Mouse (Mus musculus): Measurements from ENCODE around the gene Vax2. TPM values are rescaled to one million over a fixed set of nuclear protein-coding genes. Genes with fewer than 3 reads are reported as not detected.

Gene Vax2
- total and polyA plus RNA-seq, 2 experiments: not detected

GRCm38 (mm10) chr6:83727178-83727577, 16.1 kb downstream of the Vax2 start:
- Histone ChIP-seq H3K4me3 (ENCODE audit: insufficient read depth, low read depth, low read length) (no peak overlapping the region), H3K27me3 (ENCODE audit: control insufficient read depth, insufficient read depth, low read length) (peaks cover 3% of the 10 kb centered on the region; the same call in 1 of the 2 replicates), H3K79me2 (ENCODE audit: control insufficient read depth, insufficient read depth, low read length) (no peaks in the 10 kb centered on the region), H3K9ac (ENCODE audit: low read depth, low read length) (no peak overlapping the region), H3K36me3 (ENCODE audit: control insufficient read depth, insufficient read depth, low read length) (no peaks in the 10 kb centered on the region), H3K27ac (replicated peaks; ENCODE audit: insufficient read depth, low read depth, low read length) (no peak overlapping the region), H3K4me1 (ENCODE audit: control insufficient read depth, insufficient read depth, low read length) (no peaks in the 10 kb centered on the region)
- 49% methylated on average over 4 of the region's 4 CpGs for WGBS
- peak; percentile 18 for DNase-seq (ENCODE audit: extremely low read depth, low read depth, low spot score)
- TF ChIP-seq CTCF (IDR thresholded peaks at IDR 0.05; ENCODE audit: low read depth, low read length) (no peak), POLR2A (IDR thresholded peaks at IDR 0.05; ENCODE audit: extremely low read depth, insufficient read depth, low read length) (no peak)

GRCm38 (mm10) chr6:83728488-83728887, 17.4 kb downstream of the Vax2 start:
- no peak overlapping the region for H3K9ac ChIP-seq (ENCODE audit: low read depth, low read length)
- H3K27ac ChIP-seq (replicated peaks; ENCODE audit: insufficient read depth, low read depth, low read length): no peak overlapping the region
- peak; percentile 63 for TF ChIP-seq CTCF (IDR thresholded peaks at IDR 0.05; ENCODE audit: low read depth, low read length)
- TF ChIP-seq POLR2A (IDR thresholded peaks at IDR 0.05; ENCODE audit: extremely low read depth, insufficient read depth, low read length): no peak
- 92% methylated on average over 3 of the region's 3 CpGs for WGBS
- H3K79me2 ChIP-seq (ENCODE audit: control insufficient read depth, insufficient read depth, low read length): no peaks in the 10 kb centered on the region
- H3K4me1 ChIP-seq (ENCODE audit: control insufficient read depth, insufficient read depth, low read length): no peaks in the 10 kb centered on the region
- no peaks in the 10 kb centered on the region; the same call in 1 of the 2 replicates for H3K27me3 ChIP-seq (ENCODE audit: control insufficient read depth, insufficient read depth, low read length)
- no peak overlapping the region for H3K4me3 ChIP-seq (ENCODE audit: insufficient read depth, low read depth, low read length)
- H3K36me3 ChIP-seq (ENCODE audit: control insufficient read depth, insufficient read depth, low read length): no peaks in the 10 kb centered on the region
- peak; percentile 20 for DNase-seq (ENCODE audit: extremely low read depth, low read depth, low spot score)

- TF ChIP-seq CTCF (IDR thresholded peaks at IDR 0.05; ENCODE audit: low read depth, low read length) (no peak), POLR2A (IDR thresholded peaks at IDR 0.05; ENCODE audit: extremely low read depth, insufficient read depth, low read length) (no peak)
- Histone ChIP-seq H3K36me3 (ENCODE audit: control insufficient read depth, insufficient read depth, low read length) (no peaks in the 10 kb centered on the region), H3K4me3 (ENCODE audit: insufficient read depth, low read depth, low read length) (no peak overlapping the region), H3K27ac (replicated peaks; ENCODE audit: insufficient read depth, low read depth, low read length) (no peak overlapping the region), H3K4me1 (ENCODE audit: control insufficient read depth, insufficient read depth, low read length) (no peaks in the 10 kb centered on the region), H3K9ac (ENCODE audit: low read depth, low read length) (no peak overlapping the region), H3K27me3 (ENCODE audit: control insufficient read depth, insufficient read depth, low read length) (no peaks in the 10 kb centered on the region), H3K79me2 (ENCODE audit: control insufficient read depth, insufficient read depth, low read length) (no peaks in the 10 kb centered on the region)
- DNase-seq (ENCODE audit: extremely low read depth, low read depth, low spot score): no peak
- WGBS: 63% methylated on average over 14 of the region's 14 CpGs
These were observed 18.4 kb downstream of the Vax2 start for GRCm38 (mm10) chr6:83729350-83729970.

- peak; percentile 87 for TF ChIP-seq CTCF (IDR thresholded peaks at IDR 0.05; ENCODE audit: low read depth, low read length)
- TF ChIP-seq POLR2A (IDR thresholded peaks at IDR 0.05; ENCODE audit: extremely low read depth, insufficient read depth, low read length): no peak
- peak; percentile 27 for DNase-seq (ENCODE audit: extremely low read depth, low read depth, low spot score)
- Histone ChIP-seq H3K4me3 (ENCODE audit: insufficient read depth, low read depth, low read length) (no peak overlapping the region), H3K27ac (replicated peaks; ENCODE audit: insufficient read depth, low read depth, low read length) (no peak overlapping the region), H3K9ac (ENCODE audit: low read depth, low read length) (no peak overlapping the region), H3K4me1 (ENCODE audit: control insufficient read depth, insufficient read depth, low read length) (no peaks in the 10 kb centered on the region), H3K79me2 (ENCODE audit: control insufficient read depth, insufficient read depth, low read length) (no peaks in the 10 kb centered on the region), H3K27me3 (ENCODE audit: control insufficient read depth, insufficient read depth, low read length) (no peaks in the 10 kb centered on the region), H3K36me3 (ENCODE audit: control insufficient read depth, insufficient read depth, low read length) (no peaks in the 10 kb centered on the region)
- WGBS: 27% methylated on average over 5 of the region's 5 CpGs
These were observed 20.1 kb downstream of the Vax2 start for GRCm38 (mm10) chr6:83731128-83731527.

GRCm38 (mm10) chr6:83737311-83737710, 26.2 kb downstream of the Vax2 start:
- Histone ChIP-seq H3K36me3 (ENCODE audit: control insufficient read depth, insufficient read depth, low read length) (no peaks in the 10 kb centered on the region), H3K4me1 (ENCODE audit: control insufficient read depth, insufficient read depth, low read length) (no peaks in the 10 kb centered on the region), H3K79me2 (ENCODE audit: control insufficient read depth, insufficient read depth, low read length) (no peaks in the 10 kb centered on the region), H3K4me3 (ENCODE audit: insufficient read depth, low read depth, low read length) (no peak overlapping the region), H3K27ac (replicated peaks; ENCODE audit: insufficient read depth, low read depth, low read length) (no peak overlapping the region), H3K9ac (ENCODE audit: low read depth, low read length) (no peak overlapping the region), H3K27me3 (ENCODE audit: control insufficient read depth, insufficient read depth, low read length) (no peaks in the 10 kb centered on the region)
- no peak for DNase-seq (ENCODE audit: extremely low read depth, low read depth, low spot score)
- 38% methylated on average over 13 of the region's 13 CpGs for WGBS
- no peak for TF ChIP-seq CTCF (IDR thresholded peaks at IDR 0.05; ENCODE audit: low read depth, low read length)
- no peak for TF ChIP-seq POLR2A (IDR thresholded peaks at IDR 0.05; ENCODE audit: extremely low read depth, insufficient read depth, low read length)

GRCm38 (mm10) chr6:83738596-83738995, 27.5 kb downstream of the Vax2 start:
- H3K4me3 ChIP-seq (ENCODE audit: insufficient read depth, low read depth, low read length): no peak overlapping the region
- no peak for DNase-seq (ENCODE audit: extremely low read depth, low read depth, low spot score)
- H3K27ac ChIP-seq (replicated peaks; ENCODE audit: insufficient read depth, low read depth, low read length): no peak overlapping the region
- H3K79me2 ChIP-seq (ENCODE audit: control insufficient read depth, insufficient read depth, low read length): no peaks in the 10 kb centered on the region
- TF ChIP-seq CTCF (IDR thresholded peaks at IDR 0.05; ENCODE audit: low read depth, low read length) (no peak), POLR2A (IDR thresholded peaks at IDR 0.05; ENCODE audit: extremely low read depth, insufficient read depth, low read length) (no peak)
- H3K36me3 ChIP-seq (ENCODE audit: control insufficient read depth, insufficient read depth, low read length): no peaks in the 10 kb centered on the region
- H3K27me3 ChIP-seq (ENCODE audit: control insufficient read depth, insufficient read depth, low read length): no peaks in the 10 kb centered on the region
- no peak overlapping the region for H3K9ac ChIP-seq (ENCODE audit: low read depth, low read length)
- H3K4me1 ChIP-seq (ENCODE audit: control insufficient read depth, insufficient read depth, low read length): peaks cover 2% of the 10 kb centered on the region; the same call in 1 of the 2 replicates
- WGBS: 85% methylated on average over 6 of the region's 6 CpGs
